Comparison of ENCODE assay signal across 8 mouse cellular contexts in genomic region chr11:69965271-69966005, GRCm38 (mm10). TPM values are rescaled to one million over a fixed set of nuclear protein-coding genes. Genes with fewer than 3 reads are reported as not detected.
DNase-seq lines count a peak whose midpoint lies in the region; ATAC-seq lines count a peak whose summit lies in the region.

No protein-coding gene starts in this region.

- H3K4me1 ChIP-seq in forebrain, embryonic 13.5 days = peaks cover 10% of the 10 kb centered on the region
- peaks cover 20% of the 10 kb centered on the region for H3K4me1 ChIP-seq in limb, embryonic 12.5 days (replicated peaks)
- peaks cover 6% of the 10 kb centered on the region; the same call in 1 of the 2 replicates for H3K4me1 ChIP-seq in midbrain, embryonic 16.5 days (ENCODE audit: control insufficient read depth, insufficient read depth, low read length)

- H3K4me3 ChIP-seq in forebrain, embryonic 13.5 days = peak overlapping the region; percentile 31
- peak overlapping the region; percentile 42 for H3K4me3 ChIP-seq in limb, embryonic 12.5 days (replicated peaks)
- H3K4me3 ChIP-seq in midbrain, embryonic 16.5 days (ENCODE audit: low read depth, low read length) = no peak overlapping the region

- no peak overlapping the region for H3K9ac ChIP-seq in forebrain, embryonic 13.5 days
- 0 out of 2 replicates have a peak overlapping the region, but pooled peaks have one; percentile 24 for H3K9ac ChIP-seq in limb, embryonic 12.5 days (replicated peaks)
- peak overlapping the region; percentile 28; the same call in 1 of the 2 replicates for H3K9ac ChIP-seq in midbrain, embryonic 16.5 days (ENCODE audit: low read depth, low read length)

- peaks cover 27% of the 10 kb centered on the region for H3K36me3 ChIP-seq in forebrain, embryonic 13.5 days (ENCODE audit: poor library complexity, severe bottlenecking)
- peaks cover 29% of the 10 kb centered on the region for H3K36me3 ChIP-seq in limb, embryonic 12.5 days
- peaks cover 13% of the 10 kb centered on the region for H3K36me3 ChIP-seq in midbrain, embryonic 16.5 days (ENCODE audit: control insufficient read depth, insufficient read depth, low read length)

- DNase-seq in heart, adult 11 months = peak; percentile 85
- DNase-seq in heart, postnatal 10 days = no peak
- no peak for DNase-seq in cerebellum, postnatal 4 days (ENCODE audit: low spot score in 2 of 2)
- DNase-seq in c-Kit-positive CD71-positive TER-119-positive erythroid progenitor cells, embryonic 14.5 days (ENCODE audit: low spot score) = no peak
- DNase-seq in spleen, adult 12 weeks (ENCODE audit: low spot score) = no peak

- H3K9me3 ChIP-seq in forebrain, embryonic 13.5 days (replicated peaks) = no peaks in the 10 kb centered on the region
- H3K9me3 ChIP-seq in limb, embryonic 12.5 days = no peaks in the 10 kb centered on the region
- no peaks in the 10 kb centered on the region for H3K9me3 ChIP-seq in midbrain, embryonic 16.5 days (replicated peaks; ENCODE audit: control insufficient read depth, low read length, poor library complexity, severe bottlenecking)

- ATAC-seq in forebrain, embryonic 13.5 days = no peak
- ATAC-seq in limb, embryonic 12.5 days (ENCODE audit: insufficient number of reproducible peaks, insufficient read depth, low FRiP score, low TSS enrichment, low read depth) = 0 out of 2 replicates have a peak, but pooled peaks have one; percentile 4
- ATAC-seq in midbrain, embryonic 16.5 days = no peak

- intact Hi-C loops in heart, postnatal 10 days (cut with DNase I) = no loop called here

- H3K27ac ChIP-seq in forebrain, embryonic 13.5 days = no peak overlapping the region
- H3K27ac ChIP-seq in limb, embryonic 12.5 days = no peak overlapping the region
- no peak overlapping the region for H3K27ac ChIP-seq in midbrain, embryonic 16.5 days (ENCODE audit: low read length)

- H3K4me2 ChIP-seq in forebrain, embryonic 13.5 days = peak overlapping the region; percentile 52
- peak overlapping the region; percentile 68 for H3K4me2 ChIP-seq in limb, embryonic 12.5 days
- peak overlapping the region; percentile 15; the same call in 1 of the 2 replicates for H3K4me2 ChIP-seq in midbrain, embryonic 16.5 days (ENCODE audit: low read length)

- WGBS in forebrain, embryonic 13.5 days = 3% methylated on average over 49 of the region's 49 CpGs
- 4% methylated on average over 49 of the region's 49 CpGs for WGBS in limb, embryonic 12.5 days
- WGBS in midbrain, embryonic 16.5 days = 2% methylated on average over 48 of the region's 49 CpGs

- peaks cover 82% of the 10 kb centered on the region for H3K27me3 ChIP-seq in forebrain, embryonic 13.5 days
- peaks cover 82% of the 10 kb centered on the region for H3K27me3 ChIP-seq in limb, embryonic 12.5 days
- peaks cover 60% of the 10 kb centered on the region for H3K27me3 ChIP-seq in midbrain, embryonic 16.5 days (ENCODE audit: control insufficient read depth, insufficient read depth, low read depth, low read length)

RNA-seq across cellular contexts. Expression of gene Cldn7, which starts 0.9 kb away (rescaled TPM):
- total RNA-seq in heart, postnatal 10 days (2021) = not detected
- 0.59 and 1.4 TPM in 2 replicates for polyA plus RNA-seq in forebrain, embryonic 13.5 days (2015; fragmentation: Nextera tagmentation; extraction: Ambion mirVana)
- polyA plus RNA-seq in limb, embryonic 12.5 days (2016; fragmentation: Nextera tagmentation; extraction: Ambion mirVana) = 15.7 and 18.1 TPM in 2 replicates
- polyA plus RNA-seq in midbrain, embryonic 16.5 days (2015; fragmentation: Nextera tagmentation; extraction: Ambion mirVana) = 0.40 and 0.70 TPM in 2 replicates

RNA-seq across cellular contexts. Expression of gene Ctdnep1, which starts 15.5 kb away (rescaled TPM):
- total RNA-seq in heart, postnatal 10 days (2021) = 100 to 1,000 TPM; 144 to 159 TPM
- polyA plus RNA-seq in forebrain, embryonic 13.5 days (2015; fragmentation: Nextera tagmentation; extraction: Ambion mirVana) = 21.1 and 24.3 TPM in 2 replicates
- polyA plus RNA-seq in limb, embryonic 12.5 days (2016; fragmentation: Nextera tagmentation; extraction: Ambion mirVana) = 24.5 and 27.8 TPM in 2 replicates
- polyA plus RNA-seq in midbrain, embryonic 16.5 days (2015; fragmentation: Nextera tagmentation; extraction: Ambion mirVana) = 23.0 and 24.4 TPM in 2 replicates

RNA-seq across cellular contexts. Expression of gene Elp5, which starts 16.9 kb away (rescaled TPM):
- total RNA-seq in heart, postnatal 10 days (2021) = 10 to 100 TPM; 60.7 to 64.6 TPM
- 157 and 164 TPM in 2 replicates for polyA plus RNA-seq in forebrain, embryonic 13.5 days (2015; fragmentation: Nextera tagmentation; extraction: Ambion mirVana)
- 124 and 126 TPM in 2 replicates for polyA plus RNA-seq in limb, embryonic 12.5 days (2016; fragmentation: Nextera tagmentation; extraction: Ambion mirVana)
- polyA plus RNA-seq in midbrain, embryonic 16.5 days (2015; fragmentation: Nextera tagmentation; extraction: Ambion mirVana) = 162 and 173 TPM in 2 replicates

RNA-seq across cellular contexts. Expression of gene Slc2a4, which starts 17.4 kb away (rescaled TPM):
- total RNA-seq in heart, postnatal 10 days (2021) = 100 to 1,000 TPM; 135 to 144 TPM
- polyA plus RNA-seq in forebrain, embryonic 13.5 days (2015; fragmentation: Nextera tagmentation; extraction: Ambion mirVana) = 9.3 and 12.6 TPM in 2 replicates
- polyA plus RNA-seq in limb, embryonic 12.5 days (2016; fragmentation: Nextera tagmentation; extraction: Ambion mirVana) = 34.1 and 35.7 TPM in 2 replicates
- 3.1 and 3.2 TPM in 2 replicates for polyA plus RNA-seq in midbrain, embryonic 16.5 days (2015; fragmentation: Nextera tagmentation; extraction: Ambion mirVana)

RNA-seq across cellular contexts. Expression of gene Gabarap, which starts 25.5 kb away (rescaled TPM):
- 100 to 1,000 TPM; 275 to 295 TPM for total RNA-seq in heart, postnatal 10 days (2021)
- 598 and 670 TPM in 2 replicates for polyA plus RNA-seq in forebrain, embryonic 13.5 days (2015; fragmentation: Nextera tagmentation; extraction: Ambion mirVana)
- 398 and 426 TPM in 2 replicates for polyA plus RNA-seq in limb, embryonic 12.5 days (2016; fragmentation: Nextera tagmentation; extraction: Ambion mirVana)
- polyA plus RNA-seq in midbrain, embryonic 16.5 days (2015; fragmentation: Nextera tagmentation; extraction: Ambion mirVana) = 527 and 528 TPM in 2 replicates

Comparison
In these comparisons a context has a peak if more than half of its experiments do, and no peak if none do; other contexts are left out.
1. H3K4me2 ChIP-seq: peak in every context shown above with its lines; median percentile 68 in limb, embryonic 12.5 days; 52 in forebrain, embryonic 13.5 days; 15 in midbrain, embryonic 16.5 days.